Mouse (Mus musculus): ENCODE measurements at regions not wholly inside any gene's neighbourhood (a gene's known extent, or its start where the extent isn't known, plus 50 kb on each side); places are given as distances from the start of the nearest gene placed in this dataset.

DNA sequence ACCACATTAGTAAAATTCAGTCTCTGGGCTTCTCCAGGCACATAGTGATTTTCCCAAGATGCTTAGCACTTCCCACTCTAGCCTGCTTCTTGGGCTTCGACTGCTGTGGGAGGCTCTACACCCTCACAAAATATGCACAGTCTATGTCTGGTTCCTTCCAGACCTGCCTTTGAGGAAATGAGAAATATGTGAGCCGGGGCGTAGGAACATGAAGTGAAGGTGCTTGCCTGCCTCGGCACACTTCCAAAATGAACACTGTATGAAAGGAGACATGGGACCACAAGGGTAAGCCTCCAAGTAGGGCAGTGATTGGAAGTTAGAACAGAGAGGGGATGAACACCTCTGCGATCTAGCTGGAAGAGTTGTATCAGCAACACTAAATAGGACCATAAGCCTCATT is 54.5 kb downstream of the Gm10260 start:
- DNase-seq (ENCODE audit: low spot score), result no peak

DNA sequence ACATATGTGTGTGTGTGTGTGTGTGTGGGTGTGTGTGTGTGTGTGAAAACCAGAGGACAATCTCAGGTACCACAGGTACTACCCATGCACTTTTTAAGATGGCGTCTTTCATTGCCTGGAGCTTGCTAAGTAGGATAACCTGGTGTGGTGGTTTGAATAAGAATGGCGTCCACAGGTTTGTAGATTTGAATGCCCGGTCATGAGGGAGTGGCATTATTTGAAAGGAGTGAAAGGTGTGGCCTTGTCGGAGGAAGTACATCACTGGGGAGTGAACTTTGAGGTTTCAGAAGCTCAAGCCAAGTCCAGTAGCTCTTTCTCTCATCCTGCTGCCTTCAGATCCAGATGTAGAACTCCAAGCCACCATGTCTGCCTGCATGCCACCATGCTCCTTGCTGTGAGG is 55.9 kb downstream of the Gm10260 start:
- no peak for DNase-seq (ENCODE audit: low spot score)

- no peak for DNase-seq (ENCODE audit: low spot score)
These were observed 61.5 kb downstream of the Gm10260 start for GRCm38 (mm10) chr13:97698967-97699366.

- no peak for DNase-seq (ENCODE audit: low spot score)
These were observed 62.1 kb downstream of the Gm10260 start for GRCm38 (mm10) chr13:97698317-97698716.

- DNase-seq (ENCODE audit: low spot score), result no peak
These were observed 63.2 kb downstream of the Gm10260 start for GRCm38 (mm10) chr13:97697262-97697661.

GRCm38 (mm10) chr13:97695022-97695421 is 65.4 kb downstream of the Gm10260 start:
- DNase-seq (ENCODE audit: low spot score), result no peak

DNA sequence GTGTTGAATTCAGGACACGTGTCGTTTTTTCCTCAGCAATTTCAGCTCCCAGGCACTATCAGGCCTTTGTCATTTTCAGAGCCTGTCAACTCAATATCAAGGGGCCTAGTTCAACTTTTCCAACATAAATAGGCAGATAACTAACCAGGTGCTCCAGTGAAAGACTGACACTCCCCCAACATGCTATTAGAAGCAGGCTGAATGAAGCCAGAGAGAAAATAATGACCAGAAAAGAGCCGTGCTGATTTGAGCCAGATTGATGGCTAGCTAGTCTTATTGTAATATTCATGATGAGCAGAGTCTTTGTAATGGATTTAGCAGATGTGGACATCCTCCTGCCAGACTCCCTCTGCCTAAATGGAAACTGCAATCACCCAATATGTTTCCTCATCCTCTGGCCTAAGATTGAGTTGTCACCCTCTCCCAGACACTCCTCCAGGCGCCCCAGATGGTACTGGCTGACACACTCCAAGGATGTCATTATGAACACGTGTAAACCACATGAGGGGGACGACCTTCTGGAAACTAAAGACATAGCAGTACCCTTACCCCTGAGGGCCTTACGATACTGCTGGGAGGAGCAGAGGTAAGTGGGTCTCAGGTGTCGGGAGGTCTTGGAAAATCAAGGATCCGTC is 66.0 kb downstream of the Gm10260 start:
- DNase-seq (ENCODE audit: low spot score), result no peak

DNA sequence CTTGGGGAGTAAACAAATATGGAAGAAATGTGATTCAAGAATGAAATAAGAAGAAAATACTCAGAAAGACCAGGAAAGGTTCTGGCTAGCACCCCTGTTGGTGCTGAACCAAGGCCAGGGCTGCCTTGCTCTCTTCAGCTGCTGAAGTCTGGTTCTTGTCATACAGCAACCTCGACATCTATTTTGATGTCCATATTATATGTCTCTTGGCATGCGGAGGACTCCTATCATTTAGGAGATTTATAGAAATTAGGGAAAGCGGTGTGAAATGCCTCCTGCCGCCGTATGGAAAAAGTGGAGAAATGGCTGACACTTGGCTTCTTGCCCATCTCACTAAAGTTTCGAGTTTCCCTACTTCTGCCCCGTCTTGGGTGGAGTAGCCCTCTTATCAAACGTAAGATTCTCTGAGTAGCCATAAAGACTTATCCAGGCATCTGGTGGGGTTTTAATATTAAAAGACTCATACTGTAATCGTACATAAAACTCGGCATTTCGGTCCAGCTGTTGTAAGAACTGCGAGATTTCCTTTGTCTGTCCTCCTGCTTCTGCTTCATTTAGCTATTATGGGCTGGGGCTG is 72.0 kb downstream of the Gm10260 start:
- no peak for DNase-seq (ENCODE audit: low spot score)

DNA sequence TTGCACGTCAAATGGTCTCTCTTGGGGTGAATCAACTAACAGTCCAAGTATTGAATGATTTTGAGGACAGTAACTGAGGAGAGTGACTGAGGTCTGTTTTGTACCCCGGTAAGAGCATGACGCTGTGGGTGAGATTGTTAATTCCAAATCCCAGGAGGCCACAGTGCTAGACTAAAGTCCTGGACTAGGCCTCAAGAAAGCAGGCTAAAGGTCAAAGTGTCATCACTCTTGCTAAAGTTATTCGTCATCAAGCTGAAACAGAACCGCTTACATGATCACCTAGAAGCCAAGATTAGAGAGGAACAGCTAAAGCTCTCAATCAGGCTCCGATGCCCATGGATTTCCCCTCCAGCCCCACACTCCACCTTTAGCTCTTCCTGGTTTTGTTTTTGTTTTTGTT is 76.6 kb downstream of the Gm10260 start:
- DNase-seq (ENCODE audit: low spot score), result no peak

GRCm38 (mm10) chr13:97681228-97681987 is 79.0 kb downstream of the Gm10260 start:
- DNase-seq (ENCODE audit: low spot score), result no peak

GRCm38 (mm10) chr13:97680283-97680896 is 80.0 kb downstream of the Gm10260 start:
- DNase-seq (ENCODE audit: low spot score), result no peak

DNA sequence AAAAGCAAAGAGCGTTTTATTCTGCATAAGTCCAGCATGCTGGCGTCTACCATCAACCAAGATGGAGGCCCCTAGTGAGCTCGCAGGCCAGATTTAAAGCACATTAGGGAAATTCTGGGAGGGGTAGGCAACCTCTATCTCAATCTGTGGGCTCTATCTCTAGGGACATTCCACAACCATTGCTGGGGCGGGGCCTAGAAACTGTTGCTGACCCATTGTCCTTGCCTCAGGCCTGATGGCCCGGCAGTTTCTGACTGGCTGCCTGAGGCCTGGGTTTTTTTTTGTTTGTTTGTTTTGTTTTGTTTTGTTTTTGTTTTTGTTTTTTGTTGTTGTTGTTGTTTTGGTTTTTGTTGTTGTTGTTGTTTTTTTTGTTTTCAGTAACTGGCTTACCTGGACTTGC is 81.4 kb downstream of the Gm10260 start:
- no peak for DNase-seq (ENCODE audit: low spot score)

DNA sequence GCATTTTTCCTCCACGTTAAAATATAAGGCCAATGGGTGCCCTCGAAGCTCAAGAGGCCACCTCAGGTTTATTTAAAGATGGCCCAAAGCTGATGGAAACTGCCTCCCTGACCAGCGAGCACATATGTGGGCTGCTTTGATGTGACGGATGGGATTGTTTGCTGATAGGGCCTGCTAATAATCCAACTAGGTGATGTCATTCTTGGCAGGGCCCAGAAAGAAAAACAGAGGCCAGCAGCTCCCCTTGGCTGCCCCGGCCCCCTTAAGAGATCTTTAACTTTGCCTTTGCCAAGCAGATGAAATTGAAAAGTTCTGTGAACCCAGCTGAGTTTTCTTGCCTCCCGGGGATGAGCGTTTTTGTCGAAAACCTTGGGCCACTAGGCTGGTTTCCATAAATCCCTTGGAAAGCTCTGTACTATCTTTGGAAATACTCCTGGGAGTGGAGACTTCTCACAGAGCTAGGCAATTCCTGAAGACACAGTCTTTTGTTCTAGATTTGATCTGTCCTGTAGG is 83.8 kb downstream of the Gm10260 start:
- DNase-seq (ENCODE audit: low spot score), result no peak

DNA sequence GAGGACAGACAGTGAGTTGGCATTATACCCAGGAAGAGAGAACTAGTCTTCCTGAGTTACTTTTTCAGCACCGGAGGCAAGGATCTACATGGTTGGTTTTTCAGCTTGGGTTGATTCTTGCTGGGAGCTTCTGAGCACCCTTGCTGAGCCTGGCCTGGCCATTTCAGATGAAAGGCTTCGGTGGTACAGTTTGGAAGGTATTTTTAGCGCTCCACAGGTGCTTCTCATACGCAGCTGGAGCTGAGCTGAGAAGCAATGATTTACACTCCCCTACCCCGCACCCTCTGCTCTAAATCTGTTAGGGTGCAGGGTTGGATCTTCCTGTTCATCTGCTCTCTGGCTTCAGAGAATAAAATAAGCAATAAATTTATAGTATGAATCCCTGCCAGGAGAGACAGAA is 87.3 kb downstream of the Gm10260 start:
- no peak for DNase-seq (ENCODE audit: low spot score)

DNA sequence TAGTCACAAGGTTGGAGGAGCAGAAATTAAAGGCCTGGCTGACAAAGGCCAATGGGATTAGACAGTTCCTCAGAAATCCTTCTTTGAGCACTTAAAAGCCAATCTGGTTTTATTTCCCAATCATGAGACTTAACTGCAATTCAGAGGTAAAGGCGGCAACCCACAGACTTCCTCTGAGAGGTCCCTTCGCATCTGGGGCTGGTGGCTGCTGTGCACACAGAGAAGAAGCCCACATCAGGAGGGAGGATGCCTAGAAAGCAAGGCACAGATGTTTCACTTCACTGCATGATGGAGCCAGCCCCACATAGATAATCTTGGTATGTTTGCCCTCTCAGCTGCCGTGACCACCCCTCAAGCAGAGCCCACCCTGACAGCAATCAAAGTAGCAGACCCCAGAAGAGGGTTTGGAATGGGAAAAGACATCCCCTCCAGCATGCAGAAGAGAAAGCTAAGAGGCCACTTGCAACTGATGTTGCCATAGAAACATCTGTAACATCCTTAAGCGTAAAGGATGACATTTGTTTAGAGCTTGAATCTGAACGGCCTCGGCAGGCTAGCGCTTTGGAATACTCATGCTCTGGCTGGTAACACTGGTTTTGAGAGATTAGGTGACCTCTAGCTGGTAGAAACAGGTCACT is 88.3 kb downstream of the Gm10260 start:
- no peak for DNase-seq (ENCODE audit: low spot score)

GRCm38 (mm10) chr13:97669366-97669765 is 91.1 kb downstream of the Gm10260 start:
- DNase-seq (ENCODE audit: low spot score), result no peak

- DNase-seq (ENCODE audit: low spot score), result no peak
These were observed 91.5 kb downstream of the Gm10260 start for GRCm38 (mm10) chr13:97668910-97669309.

DNA sequence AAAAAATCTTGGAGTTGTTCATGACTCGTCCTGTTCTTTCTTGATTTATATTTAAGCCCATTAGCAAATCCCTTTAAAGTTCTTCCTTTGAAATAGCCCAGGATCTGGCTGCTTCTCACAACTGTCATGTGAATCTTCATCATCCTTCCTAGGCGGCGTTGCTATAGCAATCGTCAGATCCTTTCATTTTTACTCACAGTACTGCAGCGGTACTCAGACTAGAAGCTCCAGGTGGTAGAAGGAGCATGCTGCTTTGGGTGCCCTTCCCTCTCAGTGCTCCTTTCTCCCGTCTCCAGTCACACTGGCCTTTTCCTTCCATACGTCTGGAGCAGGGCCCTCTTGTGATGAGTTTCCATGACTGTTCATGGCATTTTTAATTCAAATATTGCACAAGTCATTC is 93.1 kb downstream of the Gm10260 start:
- no peak for DNase-seq (ENCODE audit: low spot score)

DNA sequence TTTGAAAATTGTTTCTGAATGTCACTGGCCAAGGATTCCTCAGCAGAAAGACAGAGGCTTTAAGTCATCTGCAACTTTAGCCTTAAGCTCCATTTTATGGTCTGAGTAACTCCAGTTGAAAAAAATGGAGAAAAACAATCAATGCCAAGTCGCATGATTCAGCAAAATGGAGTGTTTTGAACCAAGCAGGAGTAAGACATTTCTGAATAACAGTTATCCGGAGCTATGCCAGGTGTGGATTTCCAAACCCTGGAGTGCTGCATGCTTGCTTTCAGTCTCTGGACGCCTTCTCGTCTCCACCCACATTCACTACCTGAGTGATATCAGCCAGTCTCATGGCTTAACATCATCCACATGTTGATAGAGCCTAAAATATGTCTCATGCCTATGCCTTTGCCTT is 93.7 kb downstream of the Gm10260 start:
- DNase-seq (ENCODE audit: low spot score), result peak; percentile 27

- no peak for DNase-seq (ENCODE audit: low spot score)
These were observed 95.2 kb downstream of the Gm10260 start for GRCm38 (mm10) chr13:97665226-97665625.

DNA sequence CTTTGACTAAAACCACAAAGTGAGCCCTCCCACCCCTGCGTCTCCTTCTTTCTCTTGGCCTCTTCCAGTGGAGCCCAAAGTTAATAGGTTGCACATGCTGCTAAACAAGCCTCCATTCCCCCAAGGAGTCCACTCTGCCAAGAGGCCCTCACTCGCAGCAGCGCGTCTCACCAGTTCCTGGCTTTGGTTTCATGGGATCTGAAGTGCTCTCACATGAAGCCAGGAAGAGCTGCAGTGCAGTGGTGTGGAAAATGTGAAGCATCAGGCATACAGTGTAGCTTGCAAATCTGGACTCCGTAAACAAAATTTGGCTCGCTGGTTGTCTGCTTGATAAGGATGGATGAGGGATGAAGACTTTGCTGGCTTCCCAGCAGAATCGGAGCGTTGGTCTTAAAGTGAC is 97.7 kb downstream of the Gm10260 start:
- peak; percentile 47 for DNase-seq (ENCODE audit: low spot score)

DNA sequence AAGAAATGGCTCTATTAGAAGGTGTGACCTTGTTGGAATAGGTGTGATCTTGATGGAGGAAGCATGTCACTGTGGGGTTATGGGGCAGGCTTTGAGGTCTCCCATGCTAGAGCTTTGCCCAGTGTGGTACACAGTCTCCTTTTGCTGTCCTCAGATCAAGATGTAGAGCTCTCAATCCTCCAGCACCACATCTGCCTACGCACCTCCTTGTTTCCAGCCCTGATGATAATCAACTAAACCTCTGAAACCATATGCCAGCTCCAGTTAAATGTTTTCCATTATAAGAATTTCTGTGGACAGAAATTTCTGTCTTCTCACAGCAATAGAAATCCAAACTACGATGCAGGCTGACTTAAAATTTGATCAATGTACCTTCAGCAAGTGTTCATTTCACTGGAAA is 103.8 kb downstream of the Gm10260 start:
- no peak for DNase-seq (ENCODE audit: low spot score)
